Mouse (Mus musculus) small intestine, adult 2 months (tissue): ENCODE data around the gene Adcyap1r1.

Source experiments
- CTCF ChIP-seq: fragments of 200-500 bp; IDR thresholded peaks from 2 replicates; pipeline ENCODE4 v1.5.1; 2012; ENCODE audit warnings: low read depth, mild to moderate bottlenecking, control low read depth, inconsistent platforms, low read length, moderate library complexity, mixed read lengths; ENCODE audit not compliant: insufficient replicate concordance, insufficient read length; ENCODE audit errors: extremely low read depth
- POLR2A ChIP-seq: fragments of 200-500 bp; IDR thresholded peaks from 2 replicates; pipeline ENCODE4 v1.6.1; 2012; ENCODE audit warnings: low read depth, mild to moderate bottlenecking, control low read depth, inconsistent platforms, low read length, moderate library complexity

DNA sequence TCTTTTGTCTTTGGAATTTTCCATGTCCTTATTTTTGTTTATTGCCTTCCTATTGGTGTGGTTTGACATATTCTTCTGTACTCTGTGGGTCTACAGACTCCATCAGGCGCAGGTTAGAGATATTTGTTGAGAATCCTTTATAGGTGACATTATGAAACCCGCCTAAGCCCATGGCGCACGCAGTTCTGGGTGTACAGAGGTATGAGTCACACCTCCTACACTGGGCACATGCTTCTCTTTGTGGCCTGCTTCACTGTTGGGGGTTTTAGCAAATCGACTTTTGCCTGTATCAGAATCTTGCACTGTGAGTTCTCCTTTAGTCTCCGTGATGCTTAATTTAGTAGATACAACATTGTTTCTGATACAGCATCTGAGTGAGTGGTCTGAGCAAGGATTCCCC, 97.4 kb downstream of the Adcyap1r1 start:
- TF ChIP-seq CTCF (no peak), POLR2A (no peak)
